Mouse (Mus musculus): ENCODE data around the gene Fbrsl1. TPM values are rescaled to one million over a fixed set of nuclear protein-coding genes. Genes with fewer than 3 reads are reported as not detected.
A peak's percentile ranks its signal among the peaks of the same experiment; 100 is the strongest.

Fbrsl1 gene
- polyA plus RNA-seq, 1 experiment from 2014 or later, result 9.6 TPM

GRCm38 (mm10) chr5:110472834-110473233 lies 24.5 kb upstream of the Fbrsl1 start:
- ATAC-seq, result no peak
- H3K4me3 ChIP-seq (replicated peaks), result no peak overlapping the region
- H3K4me1 ChIP-seq (replicated peaks), result no peaks in the 10 kb centered on the region
- no peaks in the 10 kb centered on the region for H3K9me3 ChIP-seq
- H3K36me3 ChIP-seq, result no peaks in the 10 kb centered on the region
- H3K9ac ChIP-seq, result no peak overlapping the region
- H3K27ac ChIP-seq, result no peak overlapping the region
- 41% methylated on average over 1 of the region's 1 CpGs for WGBS
- no peak overlapping the region for H3K4me2 ChIP-seq (replicated peaks)
- H3K27me3 ChIP-seq (replicated peaks), result no peaks in the 10 kb centered on the region

GRCm38 (mm10) chr5:110471981-110472476 lies 23.7 kb upstream of the Fbrsl1 start:
- ATAC-seq, result no peak
- Histone ChIP-seq H3K4me1 (replicated peaks) (no peaks in the 10 kb centered on the region), H3K9ac (no peak overlapping the region), H3K27ac (no peak overlapping the region), H3K36me3 (no peaks in the 10 kb centered on the region), H3K4me2 (replicated peaks) (no peak overlapping the region), H3K27me3 (replicated peaks) (no peaks in the 10 kb centered on the region), H3K9me3 (no peaks in the 10 kb centered on the region), H3K4me3 (replicated peaks) (no peak overlapping the region)
- 43% methylated on average over 5 of the region's 5 CpGs for WGBS

GRCm38 (mm10) chr5:110471285-110471684 lies 23.0 kb upstream of the Fbrsl1 start:
- Histone ChIP-seq H3K9ac (no peak overlapping the region), H3K4me1 (replicated peaks) (no peaks in the 10 kb centered on the region), H3K4me3 (replicated peaks) (no peak overlapping the region), H3K36me3 (no peaks in the 10 kb centered on the region), H3K9me3 (no peaks in the 10 kb centered on the region), H3K27me3 (replicated peaks) (no peaks in the 10 kb centered on the region), H3K27ac (no peak overlapping the region), H3K4me2 (replicated peaks) (no peak overlapping the region)
- WGBS, result 44% methylated on average over 4 of the region's 4 CpGs
- no peak for ATAC-seq

- H3K4me3 ChIP-seq (replicated peaks), result no peak overlapping the region
These were observed 21.1 kb upstream of the Fbrsl1 start for GRCm38 (mm10) chr5:110469227-110469925.

GRCm38 (mm10) chr5:110468296-110468695 lies 20.0 kb upstream of the Fbrsl1 start:
- Histone ChIP-seq H3K36me3 (no peaks in the 10 kb centered on the region), H3K9me3 (no peaks in the 10 kb centered on the region), H3K27me3 (replicated peaks) (no peaks in the 10 kb centered on the region), H3K9ac (no peak overlapping the region), H3K27ac (no peak overlapping the region), H3K4me2 (replicated peaks) (no peak overlapping the region), H3K4me1 (replicated peaks) (no peaks in the 10 kb centered on the region), H3K4me3 (replicated peaks) (no peak overlapping the region)
- 76% methylated on average over 4 of the region's 4 CpGs for WGBS
- ATAC-seq, result no peak

More at GRCm38 (mm10) chr5:110469227-110469925, 21.1 kb upstream of the Fbrsl1 start:
- H3K4me2 ChIP-seq (replicated peaks), result no peak overlapping the region
- ATAC-seq, result no peak
- H3K9me3 ChIP-seq, result no peaks in the 10 kb centered on the region
- H3K9ac ChIP-seq, result no peak overlapping the region
- H3K27ac ChIP-seq, result no peak overlapping the region
- H3K27me3 ChIP-seq (replicated peaks), result no peaks in the 10 kb centered on the region
- WGBS, result 76% methylated on average over 8 of the region's 8 CpGs
- no peaks in the 10 kb centered on the region for H3K4me1 ChIP-seq (replicated peaks)
- H3K36me3 ChIP-seq, result no peaks in the 10 kb centered on the region

GRCm38 (mm10) chr5:110467725-110468124 lies 19.4 kb upstream of the Fbrsl1 start:
- Histone ChIP-seq H3K27ac (no peak overlapping the region), H3K4me2 (replicated peaks) (no peak overlapping the region), H3K36me3 (no peaks in the 10 kb centered on the region), H3K9ac (no peak overlapping the region), H3K4me1 (replicated peaks) (no peaks in the 10 kb centered on the region), H3K27me3 (replicated peaks) (no peaks in the 10 kb centered on the region), H3K9me3 (no peaks in the 10 kb centered on the region), H3K4me3 (replicated peaks) (no peak overlapping the region)
- no peak for ATAC-seq
- WGBS, result 72% methylated on average over 6 of the region's 6 CpGs

- no peaks in the 10 kb centered on the region for H3K9me3 ChIP-seq
- no peaks in the 10 kb centered on the region for H3K36me3 ChIP-seq
- H3K4me1 ChIP-seq (replicated peaks), result no peaks in the 10 kb centered on the region
- H3K4me3 ChIP-seq (replicated peaks), result no peak overlapping the region
- no peak overlapping the region for H3K27ac ChIP-seq
- WGBS, result 49% methylated on average over 11 of the region's 11 CpGs
- H3K9ac ChIP-seq, result no peak overlapping the region
- 0 out of 2 replicates have a peak, but pooled peaks have one; percentile 53 for ATAC-seq
- H3K4me2 ChIP-seq (replicated peaks), result no peak overlapping the region
- no peaks in the 10 kb centered on the region for H3K27me3 ChIP-seq (replicated peaks)
These were observed 18.5 kb upstream of the Fbrsl1 start for GRCm38 (mm10) chr5:110466531-110467424.

GRCm38 (mm10) chr5:110462646-110463045 lies 14.3 kb upstream of the Fbrsl1 start:
- no peak for ATAC-seq
- H3K27ac ChIP-seq, result no peak overlapping the region
- H3K4me3 ChIP-seq (replicated peaks), result no peak overlapping the region
- no peaks in the 10 kb centered on the region for H3K27me3 ChIP-seq (replicated peaks)
- 92% methylated on average over 2 of the region's 2 CpGs for WGBS
- H3K4me1 ChIP-seq (replicated peaks), result no peaks in the 10 kb centered on the region
- H3K9ac ChIP-seq, result no peak overlapping the region
- H3K4me2 ChIP-seq (replicated peaks), result no peak overlapping the region
- no peaks in the 10 kb centered on the region for H3K9me3 ChIP-seq
- H3K36me3 ChIP-seq, result no peaks in the 10 kb centered on the region

GRCm38 (mm10) chr5:110458936-110459335 lies 10.6 kb upstream of the Fbrsl1 start:
- Histone ChIP-seq H3K9me3 (no peaks in the 10 kb centered on the region), H3K4me1 (replicated peaks) (no peaks in the 10 kb centered on the region), H3K27ac (no peak overlapping the region), H3K27me3 (replicated peaks) (no peaks in the 10 kb centered on the region), H3K4me2 (replicated peaks) (no peak overlapping the region), H3K9ac (no peak overlapping the region), H3K36me3 (no peaks in the 10 kb centered on the region), H3K4me3 (replicated peaks) (no peak overlapping the region)
- no peak for ATAC-seq
- WGBS, result 65% methylated on average over 3 of the region's 3 CpGs

GRCm38 (mm10) chr5:110455272-110455671 lies 7.0 kb upstream of the Fbrsl1 start:
- no peaks in the 10 kb centered on the region for H3K4me1 ChIP-seq (replicated peaks)
- H3K4me2 ChIP-seq (replicated peaks), result no peak overlapping the region
- H3K27me3 ChIP-seq (replicated peaks), result no peaks in the 10 kb centered on the region
- H3K9ac ChIP-seq, result no peak overlapping the region
- H3K9me3 ChIP-seq, result no peaks in the 10 kb centered on the region
- ATAC-seq, result no peak
- no peak overlapping the region for H3K4me3 ChIP-seq (replicated peaks)
- H3K36me3 ChIP-seq, result no peaks in the 10 kb centered on the region
- H3K27ac ChIP-seq, result no peak overlapping the region

GRCm38 (mm10) chr5:110449294-110449693 lies 991 bp upstream of the Fbrsl1 start:
- no peak for ATAC-seq
- 40% methylated on average over 6 of the region's 6 CpGs for WGBS
- H3K4me1 ChIP-seq (replicated peaks), result peaks cover 19% of the 10 kb centered on the region
- H3K9me3 ChIP-seq, result no peaks in the 10 kb centered on the region
- peak overlapping the region; percentile 98 for H3K4me3 ChIP-seq (replicated peaks)
- H3K9ac ChIP-seq, result no peak overlapping the region
- H3K36me3 ChIP-seq, result no peaks in the 10 kb centered on the region
- peak overlapping the region; percentile 89 for H3K4me2 ChIP-seq (replicated peaks)
- no peak overlapping the region for H3K27ac ChIP-seq
- no peaks in the 10 kb centered on the region for H3K27me3 ChIP-seq (replicated peaks)

- peak overlapping the region; percentile 83 for H3K9ac ChIP-seq
- no peaks in the 10 kb centered on the region for H3K36me3 ChIP-seq
- no peaks in the 10 kb centered on the region for H3K9me3 ChIP-seq
- H3K27me3 ChIP-seq (replicated peaks), result no peaks in the 10 kb centered on the region
- under 1% methylated on average over 95 of the region's 98 CpGs for whole genome bisulfite sequencing
- H3K4me2 ChIP-seq (replicated peaks), result peak overlapping the region; percentile 89
- ATAC-seq, result no peak; the same call in 1 of the 2 replicates
- peak overlapping the region; percentile 71 for H3K27ac ChIP-seq
- peaks cover 19% of the 10 kb centered on the region for H3K4me1 ChIP-seq (replicated peaks)
- peak overlapping the region; percentile 98 for H3K4me3 ChIP-seq (replicated peaks)
These were observed 425 bp downstream of the Fbrsl1 start for GRCm38 (mm10) chr5:110447720-110448435.

Measured in intestine, embryonic 15.5 days (tissue).